Mouse (Mus musculus) neural tube, embryonic 13.5 days (tissue): ENCODE data around the gene Gabrb1. TPM values are rescaled to one million over a fixed set of nuclear protein-coding genes. Genes with fewer than 3 reads are reported as not detected.
"Not testable (repeated sequence)": the region's sequence is repeated elsewhere in the genome, so short reads cannot be mapped to it uniquely, and the experiment has no call there.

ENCODE experiments used
- ATAC-seq: fragments of 200-750 bp; cut with Nextera tagmentation; 2 replicates; pipeline ENCODE4 v1.8.0; 2017; ENCODE audit warnings: low read depth, mild to moderate bottlenecking, moderate TSS enrichment, moderate library complexity
- H3K27ac ChIP-seq: fragments of 300-500 bp; sonication (generic); replicated peaks from 2 replicates; pipeline ENCODE4 v1.5.1; 2015; ENCODE audit warnings: moderate library complexity, mild to moderate bottlenecking, inconsistent platforms
- H3K27me3 ChIP-seq: fragments of 300-500 bp; sonication (generic); 2 replicates; pipeline ENCODE4 v1.6.1; 2015; ENCODE audit warnings: mild to moderate bottlenecking, inconsistent platforms
- H3K36me3 ChIP-seq: fragments of 300-500 bp; sonication (generic); 2 replicates; pipeline ENCODE4 v1.6.1; 2015; ENCODE audit warnings: mild to moderate bottlenecking, inconsistent platforms
- H3K4me1 ChIP-seq: fragments of 300-500 bp; sonication (generic); replicated peaks from 2 replicates; pipeline ENCODE4 v1.6.1; 2015; ENCODE audit warnings: inconsistent platforms
- H3K4me2 ChIP-seq: fragments of 300-500 bp; sonication (generic); 2 replicates; pipeline ENCODE4 v1.6.1; 2015; ENCODE audit warnings: inconsistent platforms, mild to moderate bottlenecking, moderate library complexity
- H3K4me3 ChIP-seq: fragments of 300-500 bp; sonication (generic); 2 replicates; pipeline ENCODE4 v1.5.1; 2015; ENCODE audit warnings: mild to moderate bottlenecking, inconsistent platforms
- H3K9ac ChIP-seq: fragments of 300-500 bp; sonication (generic); 2 replicates; pipeline ENCODE4 v1.6.1; 2015; ENCODE audit warnings: moderate library complexity, mild to moderate bottlenecking, inconsistent platforms
- H3K9me3 ChIP-seq: fragments of 300-500 bp; sonication (generic); 2 replicates; pipeline ENCODE4 v1.6.1; 2016; ENCODE audit warnings: inconsistent platforms
- WGBS: fragments of 180-500 bp; shearing (Covaris S2); methylation state at CpG from one replicate; pipeline ENCODE4 v1.1.7; 2015; 5-methylcytosine and 5-hydroxymethylcytosine counted together
- polyA plus RNA-seq: library from polyadenylated mRNA; unstranded; fragments of >200 nt; fragmentation: Nextera tagmentation; extraction: Ambion mirVana; gene quantifications from 2 replicates; pipeline ENCODE4 v1.2.1, GENCODE M21; 2015

The Gabrb1 gene
- polyA plus RNA-seq, 1 experiment from 2014 or later: 8.7 TPM

- Histone ChIP-seq H3K4me1 (no peaks in the 10 kb centered on the region), H3K27ac (no peak overlapping the region), H3K36me3 (no peaks in the 10 kb centered on the region), H3K27me3 (no peaks in the 10 kb centered on the region), H3K9me3 (no peaks in the 10 kb centered on the region), H3K4me3 (no peak overlapping the region), H3K9ac (no peak overlapping the region), H3K4me2 (no peak overlapping the region)
- no peak for ATAC-seq
- 68% methylated on average over 1 of the region's 1 CpGs for WGBS
Observed at GRCm38 (mm10) chr5:72139619-72140018, 481.7 kb downstream of the Gabrb1 start.

DNA sequence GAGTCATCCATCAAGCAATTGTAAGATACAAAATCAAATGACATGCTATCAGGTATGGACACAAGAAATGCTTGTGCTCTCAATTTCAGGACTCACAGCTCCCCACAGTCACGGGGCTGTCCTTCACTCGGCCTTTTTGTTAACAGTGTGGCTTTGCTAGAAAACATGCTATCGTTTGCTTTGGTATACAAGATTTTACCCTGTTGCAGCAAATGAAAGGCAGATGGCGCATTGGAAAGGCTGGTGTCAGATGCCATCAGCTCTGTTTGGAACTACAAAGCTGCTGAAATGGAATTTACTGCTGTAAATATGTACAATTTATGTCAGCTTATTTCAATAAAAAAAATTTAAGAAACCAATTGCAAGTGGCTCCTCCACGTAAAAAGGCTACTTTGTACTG, 490.8 kb downstream of the Gabrb1 start:
- H3K4me3 ChIP-seq: no peak overlapping the region
- no peaks in the 10 kb centered on the region for H3K9me3 ChIP-seq
- H3K27ac ChIP-seq: no peak overlapping the region
- H3K27me3 ChIP-seq: no peaks in the 10 kb centered on the region
- H3K36me3 ChIP-seq: no peaks in the 10 kb centered on the region
- no peak overlapping the region for H3K4me2 ChIP-seq
- H3K4me1 ChIP-seq: no peaks in the 10 kb centered on the region
- whole genome bisulfite sequencing: 64% methylated on average over 5 of the region's 5 CpGs
- no peak overlapping the region for H3K9ac ChIP-seq
- ATAC-seq: no peak

GRCm38 (mm10) chr5:72150870-72151269, 493.0 kb downstream of the Gabrb1 start:
- Histone ChIP-seq H3K9me3 (no peaks in the 10 kb centered on the region), H3K9ac (no peak overlapping the region), H3K4me3 (no peak overlapping the region), H3K4me1 (no peaks in the 10 kb centered on the region), H3K27ac (no peak overlapping the region), H3K27me3 (no peaks in the 10 kb centered on the region), H3K36me3 (peaks cover 6% of the 10 kb centered on the region), H3K4me2 (no peak overlapping the region)
- ATAC-seq: no peak
- 97% methylated on average over 5 of the region's 5 CpGs for WGBS

- 69% methylated on average over 3 of the region's 3 CpGs for WGBS
- not testable (repeated sequence) for H3K4me2 ChIP-seq, H3K9ac ChIP-seq, H3K4me3 ChIP-seq, H3K27me3 ChIP-seq, H3K4me1 ChIP-seq, H3K27ac ChIP-seq, ATAC-seq, H3K9me3 ChIP-seq
- peaks cover 42% of the 10 kb centered on the region for H3K36me3 ChIP-seq
Observed at GRCm38 (mm10) chr5:72155686-72156085, 497.8 kb downstream of the Gabrb1 start.

DNA sequence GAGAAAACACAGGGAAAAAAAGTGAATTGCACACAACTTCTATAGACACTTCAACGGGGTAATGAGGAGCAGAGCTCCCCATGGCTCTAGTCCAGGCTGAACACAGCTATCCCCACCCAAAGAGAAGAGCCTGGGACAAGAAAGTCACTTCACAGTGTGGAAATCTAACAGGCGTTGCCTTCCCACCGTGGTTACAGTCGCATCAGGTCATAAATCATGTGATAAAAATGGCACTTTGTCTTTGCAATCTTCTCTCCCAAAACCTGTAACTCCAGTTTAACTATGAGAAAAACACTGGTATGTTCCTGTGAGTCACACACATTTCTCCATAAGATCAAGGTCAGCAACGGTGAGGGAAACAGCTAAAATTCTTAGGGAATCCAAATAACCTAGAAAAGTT, 498.7 kb downstream of the Gabrb1 start:
- Histone ChIP-seq H3K4me1 (no peaks in the 10 kb centered on the region), H3K27ac (no peak overlapping the region), H3K4me3 (no peak overlapping the region), H3K27me3 (no peaks in the 10 kb centered on the region), H3K36me3 (peaks cover 51% of the 10 kb centered on the region), H3K9ac (no peak overlapping the region), H3K9me3 (no peaks in the 10 kb centered on the region), H3K4me2 (no peak overlapping the region)
- WGBS: 84% methylated on average over 5 of the region's 5 CpGs
- no peak for ATAC-seq

DNA sequence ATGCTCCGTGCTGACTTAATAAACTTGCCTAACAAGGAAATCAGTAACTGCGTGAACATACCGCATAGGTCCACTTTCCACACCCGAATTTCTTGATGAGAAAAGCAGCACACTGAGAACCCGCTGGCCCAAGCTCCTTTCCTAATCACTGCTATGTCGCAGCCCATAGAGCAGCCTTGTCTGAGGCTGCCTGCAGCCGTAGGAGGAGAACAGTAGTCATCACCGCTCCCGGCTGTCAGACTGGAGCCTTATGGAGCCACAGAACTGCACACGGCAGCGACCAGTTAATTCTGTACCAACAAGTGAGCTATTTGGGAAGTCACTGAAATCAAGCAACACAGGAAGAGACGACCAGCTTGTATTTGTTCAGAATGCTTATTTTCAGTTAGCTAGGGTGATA, 500.8 kb downstream of the Gabrb1 start:
- H3K9me3 ChIP-seq: no peaks in the 10 kb centered on the region
- H3K4me3 ChIP-seq: no peak overlapping the region
- H3K36me3 ChIP-seq: peaks cover 64% of the 10 kb centered on the region
- no peak overlapping the region for H3K9ac ChIP-seq
- no peak overlapping the region for H3K4me2 ChIP-seq
- H3K27me3 ChIP-seq: no peaks in the 10 kb centered on the region
- H3K4me1 ChIP-seq: 0 out of 2 replicates have a peak, but pooled peaks cover 4% of the 10 kb centered on the region
- no peak for ATAC-seq
- H3K27ac ChIP-seq: no peak overlapping the region
- WGBS: 90% methylated on average over 12 of the region's 12 CpGs

- no peaks in the 10 kb centered on the region for H3K27me3 ChIP-seq
- no peak overlapping the region for H3K4me2 ChIP-seq
- H3K4me3 ChIP-seq: no peak overlapping the region
- H3K9ac ChIP-seq: no peak overlapping the region
- no peaks in the 10 kb centered on the region for H3K9me3 ChIP-seq
- no peak for ATAC-seq
- 87% methylated on average over 6 of the region's 6 CpGs for WGBS
- no peak overlapping the region for H3K27ac ChIP-seq
- H3K36me3 ChIP-seq: peaks cover 64% of the 10 kb centered on the region
- H3K4me1 ChIP-seq: peaks cover 9% of the 10 kb centered on the region; the same call in 1 of the 2 replicates
Observed at GRCm38 (mm10) chr5:72159537-72159936, 501.6 kb downstream of the Gabrb1 start.

DNA sequence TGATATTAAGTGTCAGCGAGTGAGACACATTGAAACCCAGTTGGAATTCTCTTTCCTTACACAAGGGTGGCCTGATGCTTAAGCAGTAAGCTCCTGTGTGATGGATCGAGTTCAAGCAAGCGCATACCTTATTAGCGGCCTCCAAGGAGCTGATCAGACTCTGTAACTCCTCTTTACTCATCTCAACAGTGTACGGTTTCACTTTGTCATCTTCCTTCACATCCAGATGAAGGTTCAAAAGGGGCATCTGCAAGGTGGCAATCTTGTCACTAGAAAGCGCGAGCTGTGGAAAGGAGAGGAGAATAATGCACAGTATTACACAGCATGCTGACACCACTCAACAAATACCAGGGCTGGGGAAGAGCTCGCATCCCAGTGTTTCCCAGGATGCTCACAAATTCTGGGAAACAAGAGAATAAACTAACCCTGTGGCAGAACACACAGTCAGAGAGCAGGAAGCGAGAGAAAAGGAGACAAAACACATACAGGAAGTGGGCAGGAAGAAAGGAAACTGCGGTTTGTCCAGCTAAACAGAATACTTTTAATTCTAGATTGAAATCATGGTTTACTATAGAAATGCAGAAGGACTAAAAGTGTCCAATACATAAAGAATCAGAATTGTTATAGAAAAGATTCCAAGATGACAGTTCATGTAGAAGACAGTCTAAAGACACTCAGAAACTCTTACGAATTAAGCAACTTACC, 503.0 kb downstream of the Gabrb1 start:
- no peak for ATAC-seq
- WGBS: 87% methylated on average over 11 of the region's 11 CpGs
- no peaks in the 10 kb centered on the region for H3K9me3 ChIP-seq
- no peak overlapping the region for H3K4me3 ChIP-seq
- no peaks in the 10 kb centered on the region for H3K27me3 ChIP-seq
- no peak overlapping the region for H3K4me2 ChIP-seq
- no peak overlapping the region for H3K9ac ChIP-seq
- peaks cover 62% of the 10 kb centered on the region for H3K36me3 ChIP-seq
- peaks cover 14% of the 10 kb centered on the region; the same call in 1 of the 2 replicates for H3K4me1 ChIP-seq
- no peak overlapping the region for H3K27ac ChIP-seq

- H3K27ac ChIP-seq: no peak overlapping the region
- 91% methylated on average over 5 of the region's 5 CpGs for WGBS
- peaks cover 30% of the 10 kb centered on the region for H3K4me1 ChIP-seq
- H3K9ac ChIP-seq: no peak overlapping the region
- no peak overlapping the region for H3K4me3 ChIP-seq
- peaks cover 49% of the 10 kb centered on the region for H3K36me3 ChIP-seq
- H3K9me3 ChIP-seq: no peaks in the 10 kb centered on the region
- H3K4me2 ChIP-seq: no peak overlapping the region
- no peaks in the 10 kb centered on the region for H3K27me3 ChIP-seq
- no peak for ATAC-seq
Observed at GRCm38 (mm10) chr5:72162855-72163254, 504.9 kb downstream of the Gabrb1 start.

DNA sequence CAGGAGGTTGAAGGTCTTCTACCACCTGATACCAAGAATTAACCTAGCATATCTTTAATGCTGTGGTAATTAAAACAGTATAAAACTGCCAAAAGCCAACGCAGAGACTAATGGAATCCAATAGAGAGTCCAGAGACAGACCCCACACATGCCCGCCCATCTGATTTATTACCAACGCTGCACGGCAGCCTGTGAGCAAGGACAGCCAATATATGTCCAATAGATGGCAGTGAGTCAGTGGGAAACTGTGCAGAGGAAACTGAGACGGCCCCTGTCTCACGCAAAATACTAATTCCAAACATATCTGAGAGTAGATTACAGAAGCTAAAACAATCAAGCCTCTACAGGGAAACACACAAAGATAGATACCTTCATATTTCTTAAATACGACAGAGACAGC, 506.5 kb downstream of the Gabrb1 start:
- WGBS: 54% methylated on average over 7 of the region's 7 CpGs
- Histone ChIP-seq H3K36me3 (peaks cover 38% of the 10 kb centered on the region), H3K9me3 (no peaks in the 10 kb centered on the region), H3K4me3 (no peak overlapping the region), H3K27ac (no peak overlapping the region), H3K9ac (no peak overlapping the region), H3K4me2 (no peak overlapping the region; the same call in 1 of the 2 replicates), H3K27me3 (no peaks in the 10 kb centered on the region), H3K4me1 (peaks cover 30% of the 10 kb centered on the region)
- no peak for ATAC-seq

- peak within 1 kb of the TSS; percentile 79 for H3K4me2 ChIP-seq
- WGBS: under 1% methylated on average over 38 of the region's 38 CpGs
- peak within 1 kb of the TSS; percentile 87 for H3K9ac ChIP-seq
- H3K36me3 ChIP-seq: 0 out of 2 replicates have a peak, but pooled peaks cover 7% of the 10 kb centered on the region
- H3K27me3 ChIP-seq: no peaks in the 10 kb centered on the region
- H3K27ac ChIP-seq: peak within 1 kb of the TSS; percentile 77
- peaks cover 28% of the 10 kb centered on the region for H3K4me1 ChIP-seq
- no peaks in the 10 kb centered on the region for H3K9me3 ChIP-seq
- peak within 1 kb of the TSS; percentile 82 for H3K4me3 ChIP-seq
- ATAC-seq: peak; percentile 93
Observed at GRCm38 (mm10) chr5:72167594-72168284, 509.8 kb downstream of the Gabrb1 start, which contains the start of gene Commd8. TSS of gene Commd8 (minus strand) at chr5:72168189.

- Histone ChIP-seq H3K36me3 (0 out of 2 replicates have a peak, but pooled peaks cover 5% of the 10 kb centered on the region), H3K4me1 (peaks cover 25% of the 10 kb centered on the region), H3K4me3 (peak overlapping the region; percentile 82), H3K27ac (no peak overlapping the region), H3K9me3 (no peaks in the 10 kb centered on the region), H3K27me3 (no peaks in the 10 kb centered on the region), H3K9ac (no peak overlapping the region), H3K4me2 (peak overlapping the region; percentile 79)
- 0% methylated on average over 4 of the region's 4 CpGs for WGBS
- peak; percentile 79 for ATAC-seq
Observed at GRCm38 (mm10) chr5:72168285-72168621, 510.3 kb downstream of the Gabrb1 start.
